Mouse (Mus musculus): Measurements from ENCODE around the gene Ptgis. TPM values are rescaled to one million over a fixed set of nuclear protein-coding genes. Genes with fewer than 3 reads are reported as not detected.

Gene Ptgis
- total RNA-seq, 4 experiments from 2014 or later, result 14.5 to 23.5 (median 16.9) TPM

DNA sequence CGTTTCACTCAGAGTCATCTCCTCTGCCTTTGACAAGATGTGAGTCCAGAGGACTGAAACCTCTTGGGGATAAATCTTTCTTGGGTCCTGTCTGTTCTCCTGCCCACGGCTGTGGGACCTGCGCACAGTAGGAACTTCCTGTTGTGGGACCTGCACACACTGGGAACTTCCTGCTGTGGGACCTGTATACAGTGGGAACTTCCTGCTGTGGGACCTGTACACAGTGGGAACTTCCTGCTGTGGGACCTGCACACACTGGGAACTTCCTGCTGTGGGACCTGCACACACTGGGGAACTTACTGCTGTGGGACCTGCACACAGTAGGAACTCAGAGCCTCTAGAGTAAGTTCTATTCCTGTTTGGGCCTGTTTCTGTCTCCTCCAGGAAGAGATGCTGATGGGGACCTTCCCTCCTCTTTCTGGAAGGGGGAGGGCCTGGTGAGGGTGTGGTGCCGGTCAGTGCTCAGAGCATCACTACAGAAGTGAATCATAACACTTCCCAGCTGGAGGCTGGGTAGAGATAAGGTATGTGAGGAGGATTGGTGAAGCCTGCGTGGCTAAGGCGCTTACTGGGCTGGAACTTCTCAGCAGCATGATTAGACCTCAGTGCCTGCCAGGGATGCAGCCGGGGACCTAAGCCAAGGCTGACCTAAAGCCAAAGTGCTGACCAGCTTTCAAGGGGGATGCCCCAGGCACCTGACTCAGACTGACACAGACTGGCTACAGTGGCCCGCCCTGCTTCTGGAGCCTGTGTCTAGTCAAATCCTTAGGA lies 22.8 kb upstream of the Ptgis start:
- DNase-seq (ENCODE audit: low spot score), result no peak

DNA sequence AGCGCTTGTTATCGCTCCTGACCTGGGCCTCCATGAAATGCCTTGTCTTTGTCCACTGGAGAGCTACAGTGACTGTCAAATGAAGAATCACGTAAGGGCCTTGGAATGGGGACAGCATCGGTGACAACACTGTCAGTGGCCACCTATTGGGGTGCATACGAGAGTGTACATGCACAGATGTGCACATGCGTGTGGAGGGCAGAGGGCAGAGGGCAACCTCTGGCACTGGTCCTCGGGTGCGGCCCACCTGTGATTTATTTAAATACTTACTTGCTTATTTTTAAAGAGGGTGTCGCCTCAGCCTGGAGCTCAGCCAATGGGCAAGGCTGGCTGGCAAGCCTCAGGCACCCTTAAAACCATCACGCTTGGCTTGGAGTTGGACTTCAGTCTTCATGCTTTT lies 22.0 kb upstream of the Ptgis start:
- no peak for DNase-seq (ENCODE audit: low spot score)

DNA sequence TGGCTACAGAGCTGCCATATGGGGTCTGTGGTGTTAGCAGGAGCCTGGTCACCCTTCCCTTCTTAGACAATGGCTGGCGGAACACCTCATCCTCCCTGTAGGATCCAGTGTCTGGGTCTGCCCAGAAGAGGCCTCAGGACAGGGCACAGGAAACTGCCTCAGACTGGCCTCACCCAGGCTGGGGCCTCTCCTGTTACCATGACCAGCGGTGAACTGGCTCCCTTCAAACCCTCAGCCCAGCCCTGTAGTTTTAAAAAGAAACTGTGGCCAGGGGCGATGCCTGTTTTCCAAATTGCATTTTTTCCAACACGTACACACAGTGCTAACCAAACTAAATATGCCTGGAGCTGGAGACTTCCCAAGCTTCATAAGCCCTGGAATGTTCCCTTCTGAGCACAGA lies 20.7 kb upstream of the Ptgis start:
- no peak for DNase-seq (ENCODE audit: low spot score)

DNA sequence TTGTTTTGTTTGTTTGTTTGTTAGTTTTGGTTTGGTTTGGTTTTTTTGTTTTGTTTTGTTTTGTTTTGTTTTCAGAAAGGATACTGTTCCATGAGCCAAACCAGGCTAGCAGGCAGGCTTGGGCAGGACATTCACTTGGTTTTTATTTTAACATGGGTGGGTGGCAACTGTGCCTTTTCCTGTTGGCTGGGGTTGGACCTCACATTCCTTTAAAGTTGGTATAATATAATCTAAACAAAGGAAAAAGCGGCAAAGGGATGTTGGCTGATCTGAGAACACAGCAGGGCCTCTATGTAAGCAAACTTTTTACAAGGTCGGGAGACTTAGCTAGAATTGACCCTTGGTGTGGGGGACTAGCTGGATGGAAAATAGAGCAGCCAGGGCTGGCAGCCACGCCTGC lies 17.4 kb upstream of the Ptgis start:
- no peak for DNase-seq (ENCODE audit: low spot score)

DNA sequence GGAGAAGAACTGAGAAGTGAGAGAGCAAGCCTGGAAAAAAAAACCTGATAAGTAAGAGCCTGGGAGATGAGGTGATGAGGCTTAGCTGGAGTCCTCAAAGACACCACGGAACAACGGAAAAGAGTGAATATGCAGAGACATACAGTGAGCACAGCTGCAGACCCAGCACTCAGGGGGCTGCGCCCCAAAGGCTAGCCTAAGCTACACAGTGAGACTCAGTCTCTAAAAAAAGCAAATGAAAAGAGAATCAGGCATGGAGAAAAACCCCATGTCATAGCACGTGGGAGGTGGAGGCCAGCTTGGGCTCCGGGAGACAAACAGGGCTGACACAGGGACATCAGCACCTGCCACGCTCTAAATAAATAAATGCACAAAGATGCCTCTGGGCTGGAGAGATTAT lies 14.4 kb upstream of the Ptgis start:
- no peak for DNase-seq (ENCODE audit: low spot score)

DNA sequence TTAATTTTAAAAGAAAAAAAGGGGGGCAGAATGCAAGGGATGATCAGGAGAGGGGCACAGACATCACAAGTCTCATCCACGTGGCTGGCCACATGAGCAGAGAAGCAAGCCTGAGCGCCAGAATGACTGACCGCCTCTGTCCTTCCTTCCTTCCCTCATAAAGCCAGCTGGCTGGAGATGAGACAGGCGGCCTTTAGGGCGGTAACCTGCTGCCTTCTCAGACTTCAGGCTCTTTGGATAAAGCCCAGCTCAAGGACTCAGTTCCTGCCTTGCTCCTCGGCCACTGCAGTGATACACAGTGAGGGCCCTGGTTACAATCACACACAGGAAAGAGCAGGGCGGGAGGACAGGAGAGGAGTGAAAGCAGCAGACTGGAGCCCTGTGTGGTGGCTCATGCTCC lies 13.8 kb upstream of the Ptgis start:
- peak; percentile 61 for DNase-seq (ENCODE audit: low spot score)

DNA sequence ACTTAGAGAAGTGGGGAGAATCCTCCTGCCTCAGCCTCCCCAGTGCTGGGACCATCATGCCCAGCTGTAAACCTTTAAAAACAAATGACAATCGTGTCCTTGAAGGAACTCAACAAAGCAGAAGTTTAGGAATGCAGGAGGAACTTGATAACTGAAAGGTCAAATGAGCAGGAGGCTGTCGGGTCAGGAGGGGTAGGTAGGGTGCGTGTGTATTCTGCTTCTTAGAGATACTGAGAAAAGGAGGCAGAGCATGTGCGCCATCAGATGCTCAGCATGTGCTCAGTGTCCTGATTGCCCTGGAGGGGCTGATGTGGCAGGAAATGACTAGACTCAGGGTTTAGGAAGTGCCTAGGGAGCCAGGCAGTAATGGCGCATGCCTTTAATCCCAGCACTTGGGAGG lies 13.1 kb upstream of the Ptgis start:
- no peak for DNase-seq (ENCODE audit: low spot score)

DNA sequence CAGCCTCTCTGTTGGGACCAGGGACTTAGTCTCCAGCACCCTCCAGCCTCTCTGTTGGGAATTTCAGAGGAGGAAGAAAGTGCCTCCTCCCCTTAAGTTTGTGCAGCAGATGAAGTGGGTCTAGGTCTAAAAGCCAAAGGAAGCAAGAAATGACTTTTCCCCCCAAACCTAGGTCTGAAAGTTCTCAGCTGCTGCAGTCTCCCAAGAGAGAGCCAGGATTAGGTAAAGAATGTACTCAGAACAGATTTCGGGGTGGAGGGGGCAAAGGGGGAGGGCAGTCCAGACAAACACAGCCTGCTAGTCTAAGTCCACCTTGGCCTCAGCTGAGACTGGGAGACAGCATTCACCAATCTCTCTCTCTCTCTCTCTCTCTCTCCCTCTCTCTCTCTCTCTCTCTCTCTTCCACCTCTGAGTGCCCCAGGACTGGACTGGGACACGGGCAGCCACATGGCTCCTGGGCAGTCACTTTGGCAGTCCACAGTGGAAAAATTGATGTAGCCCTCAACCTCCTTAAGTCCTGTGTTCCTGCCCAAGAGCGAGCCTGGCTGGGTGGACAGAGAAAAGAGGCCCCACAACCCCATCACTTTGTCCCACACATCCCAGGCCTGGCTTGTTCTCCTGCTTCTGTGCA lies 11.8 kb upstream of the Ptgis start:
- no peak for DNase-seq (ENCODE audit: low spot score)

DNA sequence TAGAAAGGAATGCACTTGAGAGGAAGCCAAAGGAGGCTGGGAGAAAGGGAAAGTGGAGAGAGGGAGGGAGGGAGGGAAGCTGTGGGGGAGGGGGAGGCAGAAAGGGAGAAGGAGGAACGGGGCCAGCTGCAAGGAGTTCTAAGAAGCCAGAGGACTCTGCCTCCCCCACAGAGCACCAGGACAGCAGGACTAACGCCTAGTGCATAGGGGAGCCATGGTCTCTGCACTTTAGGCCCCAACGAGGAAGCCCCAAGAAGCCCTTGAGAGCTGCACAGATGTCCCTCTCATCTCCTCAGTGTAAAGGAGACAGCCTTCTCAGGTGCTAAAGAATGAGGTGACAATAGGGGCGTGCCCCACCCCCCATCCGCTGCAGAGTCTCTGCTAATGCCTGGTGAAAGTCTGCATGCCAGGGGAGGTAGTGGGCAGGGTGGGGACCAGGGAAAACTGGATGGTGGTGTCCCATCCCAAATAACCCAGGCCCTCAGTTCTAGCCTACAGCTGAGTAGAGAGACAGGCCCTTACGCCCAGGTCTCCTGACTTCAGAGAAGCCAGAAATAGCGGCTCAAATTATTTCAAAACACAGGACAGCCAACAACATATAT lies 10.4 kb upstream of the Ptgis start:
- DNase-seq (ENCODE audit: low spot score), result no peak

DNA sequence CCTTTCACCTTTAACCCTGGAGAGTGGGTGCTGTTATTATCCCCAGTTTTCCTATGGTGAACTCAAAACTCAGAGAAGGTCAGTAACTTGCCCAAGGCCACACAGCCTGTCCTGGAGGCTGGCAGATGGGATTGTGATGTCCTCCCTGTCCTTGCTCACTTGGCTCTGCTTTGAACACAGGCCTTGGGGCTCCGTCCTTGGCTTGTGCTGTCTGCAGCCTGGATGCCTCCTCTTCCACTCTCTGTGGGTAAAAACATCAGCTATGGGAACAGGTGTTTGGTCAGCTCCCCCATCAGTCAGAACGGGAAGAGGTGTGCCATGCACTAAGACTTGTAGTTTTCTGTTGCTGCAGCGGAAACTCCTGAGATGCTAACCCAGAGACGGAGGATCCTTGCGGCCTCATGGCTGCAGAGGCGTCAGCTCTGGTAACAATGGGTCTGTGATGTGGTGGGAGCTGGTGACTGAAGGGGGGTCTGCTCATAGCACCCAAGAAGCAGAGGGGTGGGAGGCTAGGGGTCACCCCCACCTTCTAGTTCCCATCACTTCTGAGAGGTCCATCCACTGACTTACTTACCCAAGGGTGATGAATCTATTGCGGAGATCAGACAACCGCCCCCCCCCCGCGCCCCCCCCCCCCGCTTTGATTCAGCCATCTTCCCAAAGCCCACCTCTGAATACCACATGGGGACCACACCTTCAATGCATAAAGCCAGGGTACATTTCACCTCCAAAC lies 9.8 kb upstream of the Ptgis start:
- no peak for DNase-seq (ENCODE audit: low spot score)

DNA sequence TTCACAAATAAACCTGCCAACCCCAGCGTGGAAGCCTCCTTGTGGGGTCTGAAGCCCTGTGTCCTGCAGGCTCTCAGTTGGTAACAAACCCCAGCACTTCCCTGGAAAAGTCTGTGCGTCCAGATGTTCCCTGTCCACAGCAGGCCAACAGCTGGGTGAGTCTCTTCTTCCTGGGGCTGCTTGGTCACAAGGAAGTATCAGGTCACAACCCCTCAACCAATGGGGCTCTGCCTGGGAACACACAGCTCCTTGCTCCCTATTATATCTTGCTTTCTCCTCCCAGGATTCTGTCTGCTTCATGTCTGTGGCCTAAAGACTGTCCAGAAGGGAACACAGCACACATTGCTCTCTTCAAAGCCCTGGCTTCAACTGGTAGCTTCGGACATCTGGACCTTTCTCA lies 9.2 kb upstream of the Ptgis start:
- DNase-seq (ENCODE audit: low spot score), result peak; percentile 57

DNA sequence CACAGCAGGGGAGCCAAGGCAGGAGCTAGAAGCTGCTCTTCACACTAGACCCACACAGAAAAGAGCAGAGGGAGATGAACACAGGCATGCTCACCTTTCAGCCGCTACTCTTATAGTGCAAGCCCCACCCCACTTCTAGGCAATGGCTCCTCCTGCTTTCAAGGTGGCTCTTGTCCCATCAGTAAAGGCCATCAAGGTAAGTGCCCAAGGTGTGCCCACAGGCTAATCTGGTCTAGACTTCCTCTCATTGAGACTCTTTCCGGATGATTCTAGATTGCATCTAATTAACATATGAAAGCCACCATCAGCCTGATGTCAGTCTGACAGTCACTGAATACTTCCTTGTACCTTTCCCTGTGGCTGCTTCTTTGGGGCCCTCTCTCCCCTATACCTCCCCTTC lies 7.4 kb upstream of the Ptgis start:
- DNase-seq (ENCODE audit: low spot score), result no peak

DNA sequence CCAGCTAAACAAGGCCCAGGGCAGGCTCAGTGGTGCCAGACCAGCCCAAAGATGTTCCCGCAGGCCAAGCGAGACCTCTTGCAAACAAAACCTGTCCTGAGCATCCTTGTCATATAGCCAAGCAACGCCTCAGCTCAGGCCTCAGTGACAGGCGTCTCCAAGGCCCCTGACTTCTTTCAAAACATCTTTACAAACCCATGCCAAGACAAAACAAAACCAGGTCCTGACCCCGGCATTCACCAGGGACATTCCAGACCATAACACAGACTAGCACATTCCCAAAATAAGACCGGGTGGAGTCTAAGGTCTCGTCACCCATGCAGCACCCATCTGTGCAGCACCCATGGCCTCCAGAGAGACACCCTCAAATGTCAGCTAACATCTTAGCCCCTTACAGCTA lies 6.3 kb upstream of the Ptgis start:
- DNase-seq (ENCODE audit: low spot score), result no peak

DNA sequence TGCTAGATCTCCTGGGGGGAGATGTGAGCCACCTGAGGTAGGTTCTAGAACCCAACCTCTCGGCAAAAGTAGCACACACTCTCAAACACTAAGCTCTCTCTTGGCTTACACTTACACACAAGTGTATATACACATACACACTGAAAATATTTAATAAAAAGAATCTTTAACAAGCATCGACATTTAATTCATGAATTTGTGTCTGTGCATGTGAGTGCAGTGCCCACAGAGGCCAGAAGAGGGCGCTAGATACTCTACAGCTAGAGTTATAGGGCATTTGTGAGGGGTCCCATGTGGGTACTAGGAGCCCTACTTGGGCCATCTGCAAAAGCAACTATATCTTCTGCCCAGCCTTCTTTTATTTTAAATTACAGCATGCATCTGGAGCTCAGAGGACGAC lies 4.5 kb upstream of the Ptgis start:
- DNase-seq (ENCODE audit: low spot score), result no peak

DNA sequence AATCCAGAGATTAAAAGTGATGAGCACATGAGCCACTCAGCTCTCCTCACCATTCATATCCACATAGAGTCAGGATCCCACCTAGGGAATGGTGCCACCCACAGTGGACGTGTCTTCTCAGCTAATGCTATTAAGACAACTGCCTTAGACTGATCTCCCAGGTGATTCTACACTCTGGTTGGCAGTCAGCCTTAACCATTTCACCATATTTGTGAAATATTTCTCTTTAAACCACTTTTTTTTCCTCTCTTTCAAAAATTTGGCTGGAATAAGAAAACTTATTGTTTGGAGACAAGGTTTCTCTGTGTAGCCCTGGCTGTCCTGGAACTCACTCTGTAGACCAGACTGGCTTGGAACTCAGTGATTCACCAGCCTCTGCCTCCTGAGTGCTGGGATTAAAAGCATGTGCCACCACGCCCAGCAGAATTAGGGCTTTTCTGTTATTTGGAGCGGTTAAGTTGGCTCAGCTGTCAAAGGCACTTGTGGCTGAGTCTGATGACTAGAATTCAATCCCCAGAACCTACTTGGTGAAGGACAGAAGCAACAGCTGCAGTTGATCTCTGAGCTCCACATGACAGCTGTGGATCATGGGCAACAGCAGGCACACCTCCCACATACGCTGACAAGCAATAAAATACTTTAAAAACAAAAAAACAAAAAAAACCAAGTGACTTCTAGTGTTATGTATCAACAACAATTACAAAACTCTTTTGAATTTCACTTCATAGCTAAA lies 3.6 kb upstream of the Ptgis start:
- DNase-seq (ENCODE audit: low spot score), result no peak

DNA sequence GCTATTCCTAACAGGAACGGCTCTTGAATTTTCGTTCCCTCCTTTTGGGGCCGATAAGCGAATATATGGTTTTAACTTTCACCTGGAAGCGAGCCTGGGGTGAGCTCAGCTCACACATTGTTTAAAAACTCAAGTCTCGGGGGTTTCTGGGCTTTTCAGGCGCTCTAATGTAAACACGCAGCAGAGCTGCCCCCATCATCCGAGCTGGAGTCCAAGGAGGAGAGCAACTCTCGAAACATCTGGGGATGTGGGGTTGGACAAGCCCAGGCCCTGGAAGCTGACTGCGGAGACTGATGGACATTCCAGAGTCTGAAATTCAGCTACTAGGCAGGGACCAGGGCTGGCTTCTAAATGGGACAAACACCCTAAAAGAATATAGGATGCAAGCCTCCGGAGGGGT lies 1.1 kb downstream of the Ptgis start:
- DNase-seq (ENCODE audit: low spot score), result no peak

DNA sequence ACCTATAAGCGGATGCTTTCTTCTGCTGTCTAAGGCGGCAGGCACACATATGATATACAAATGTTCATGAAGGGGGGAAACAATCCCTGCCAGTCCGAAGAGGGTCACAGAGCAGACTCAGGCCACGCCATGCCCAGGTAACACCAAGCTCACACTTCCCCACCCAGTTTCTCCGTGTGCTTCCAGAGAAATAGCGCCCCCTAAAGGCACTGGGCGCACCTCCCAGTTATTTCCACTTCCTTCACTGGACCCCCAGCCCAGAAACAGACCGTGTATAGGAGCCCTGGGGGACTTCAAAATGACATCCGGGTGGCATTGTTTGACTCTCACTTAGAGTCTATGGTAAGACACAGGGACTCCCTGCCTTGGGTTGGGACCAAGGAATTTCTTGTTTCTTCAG lies 3.2 kb downstream of the Ptgis start:
- no peak for DNase-seq (ENCODE audit: low spot score)

DNA sequence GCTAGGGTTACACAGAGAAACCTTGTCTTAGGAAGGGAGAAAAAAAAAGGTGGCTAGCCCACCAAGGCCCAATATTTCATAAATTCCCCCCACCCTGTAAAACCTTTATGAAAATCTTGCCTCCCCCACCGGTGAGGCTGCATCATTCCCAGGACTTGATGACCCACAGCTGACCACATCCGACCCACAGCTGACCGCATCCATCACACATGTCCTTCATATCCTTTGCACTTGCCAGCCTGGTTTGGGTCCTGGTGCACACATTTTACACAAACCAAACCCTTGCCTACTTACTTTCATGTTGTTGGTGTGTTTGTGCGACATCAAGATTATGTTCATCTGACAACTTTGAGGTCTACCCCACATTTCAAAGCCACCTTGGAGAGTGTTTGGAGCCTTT lies 4.2 kb downstream of the Ptgis start:
- no peak for DNase-seq (ENCODE audit: low spot score)

DNA sequence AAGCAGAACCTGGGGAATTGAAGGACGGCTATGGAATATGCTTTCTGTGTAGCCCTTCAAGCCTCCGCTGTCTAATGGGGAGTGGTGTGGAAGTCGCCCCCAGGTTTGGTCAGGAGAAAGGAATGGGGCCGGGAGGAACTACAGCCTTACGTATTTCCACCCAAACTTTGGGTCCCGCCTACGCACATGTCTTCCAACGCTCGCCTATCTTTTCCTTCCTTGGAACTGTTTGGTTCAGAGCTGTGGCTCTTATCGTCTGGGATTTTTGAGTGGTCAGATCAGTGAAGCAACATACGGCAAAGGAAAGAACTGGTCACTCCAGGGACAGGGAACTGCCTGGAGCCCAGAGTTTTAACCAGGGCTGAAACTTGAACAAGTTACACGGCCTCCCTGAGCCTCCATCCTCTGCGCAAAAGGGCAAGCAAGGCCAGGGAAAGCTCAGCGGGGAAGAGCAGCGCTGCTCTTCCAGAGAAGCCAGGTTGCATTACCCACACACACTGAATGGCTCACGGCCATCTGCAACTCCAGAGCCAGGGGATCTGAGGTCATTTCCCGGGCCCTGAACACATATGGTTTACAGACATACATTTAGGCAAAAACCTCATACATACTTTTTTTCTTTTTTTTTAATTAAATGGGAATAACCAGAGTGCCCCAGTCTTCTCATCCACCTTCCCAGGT lies 4.9 kb downstream of the Ptgis start:
- peak; percentile 81 for DNase-seq (ENCODE audit: low spot score)

DNA sequence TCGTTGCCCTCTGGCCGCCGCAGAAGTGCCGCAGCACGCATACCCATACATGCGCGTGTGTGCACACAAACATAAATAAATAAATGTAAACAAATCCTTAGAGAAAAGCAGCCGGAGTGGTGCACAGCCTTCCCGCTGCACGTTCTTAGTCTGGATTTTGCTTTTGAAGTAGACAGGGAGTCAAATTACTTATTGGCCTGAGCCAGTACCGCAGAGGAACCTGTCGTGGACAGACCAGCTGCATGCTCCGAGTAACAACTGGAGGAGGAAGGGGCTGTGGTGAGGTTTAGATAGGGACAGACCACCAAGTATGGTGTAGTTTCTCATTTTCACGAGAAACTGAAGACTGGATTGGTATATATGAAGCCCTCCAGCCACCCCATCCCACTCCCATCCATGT lies 6.6 kb downstream of the Ptgis start:
- DNase-seq (ENCODE audit: low spot score), result no peak

DNA sequence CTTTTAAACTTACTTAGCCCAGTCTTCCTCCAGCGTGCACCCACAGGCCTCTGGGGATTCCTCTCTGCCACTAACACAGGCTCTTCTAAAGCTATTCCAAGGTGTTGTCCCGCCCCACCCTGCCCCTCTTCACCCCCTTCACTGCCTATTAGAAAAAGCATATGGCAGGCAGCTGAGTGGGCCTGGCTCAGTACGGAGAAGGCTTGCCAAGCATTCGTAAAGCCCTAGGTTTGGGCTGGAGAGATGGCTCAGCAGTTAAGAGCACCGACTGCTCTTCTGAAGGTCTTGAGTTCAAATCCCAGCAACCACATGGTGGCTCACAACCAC lies 7.4 kb downstream of the Ptgis start:
- no peak for DNase-seq (ENCODE audit: low spot score)

All from heart, adult 8-10 months (tissue).